Mouse (Mus musculus) thymus, postnatal 0 days (tissue): ENCODE data around the gene Six2. TPM values are rescaled to one million over a fixed set of nuclear protein-coding genes. Genes with fewer than 3 reads are reported as not detected.

Source experiments
- DNase-seq: peaks from one replicate; pipeline ENCODE4 v3.0.0-alpha.2; 2015; ENCODE audit warnings: low spot score
- polyA plus RNA-seq: library from polyadenylated mRNA; unstranded; fragments of >200 nt; fragmentation: Nextera tagmentation; extraction: Ambion mirVana; gene quantifications from 2 replicates; pipeline ENCODE4 v1.2.1, GENCODE M21; 2015

Six2 gene
- polyA plus RNA-seq, 1 experiment from 2014 or later: 4.7 TPM

DNA sequence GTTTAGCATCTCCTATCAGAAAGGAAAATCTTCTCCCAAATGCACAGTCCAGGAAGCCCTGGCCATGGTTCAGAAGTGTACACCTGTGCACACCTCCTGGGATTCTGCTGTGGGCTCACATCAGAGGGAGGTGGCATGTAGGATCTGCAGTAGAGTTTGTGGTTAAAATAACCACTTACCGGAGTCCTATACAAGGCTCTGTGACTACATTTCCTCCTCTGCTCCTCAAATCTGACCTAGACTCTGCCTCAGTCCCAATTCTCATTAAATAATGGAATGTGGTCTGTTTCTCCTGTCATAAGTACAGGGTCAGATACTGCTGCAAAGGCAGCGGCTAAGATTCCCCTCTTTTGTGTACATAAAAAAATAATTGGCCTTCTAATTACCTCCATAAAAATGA, 23.9 kb downstream of the Six2 start:
- DNase-seq: no peak

- DNase-seq: no peak
Measured at GRCm38 (mm10) chr17:85661521-85661920, 26.6 kb downstream of the Six2 start.

GRCm38 (mm10) chr17:85660016-85660415, 28.1 kb downstream of the Six2 start:
- no peak for DNase-seq

- DNase-seq: no peak
Measured at GRCm38 (mm10) chr17:85645718-85646665, 42.1 kb downstream of the Six2 start.

- DNase-seq: no peak
Measured at GRCm38 (mm10) chr17:85645312-85645711, 42.8 kb downstream of the Six2 start.

GRCm38 (mm10) chr17:85637876-85638275, 50.2 kb downstream of the Six2 start:
- DNase-seq: no peak

Other genes starting within 250 kb of the Six2 start
- 0.07 TPM in 1 of 2 replicates, not detected in the other for gene Six3, start 74.7 kb downstream of the Six2 start, polyA plus RNA-seq